Mouse (Mus musculus) testis, postnatal 14 days (tissue): ENCODE results near the gene Mecom.
"Not testable (repeated sequence)": the region's sequence is repeated elsewhere in the genome, so short reads cannot be mapped to it uniquely, and the experiment has no call there.

Experiments
- DNase-seq: peaks from one replicate; pipeline ENCODE4 v3.0.0; 2021; ENCODE audit warnings: low spot score

Mecom gene

DNA sequence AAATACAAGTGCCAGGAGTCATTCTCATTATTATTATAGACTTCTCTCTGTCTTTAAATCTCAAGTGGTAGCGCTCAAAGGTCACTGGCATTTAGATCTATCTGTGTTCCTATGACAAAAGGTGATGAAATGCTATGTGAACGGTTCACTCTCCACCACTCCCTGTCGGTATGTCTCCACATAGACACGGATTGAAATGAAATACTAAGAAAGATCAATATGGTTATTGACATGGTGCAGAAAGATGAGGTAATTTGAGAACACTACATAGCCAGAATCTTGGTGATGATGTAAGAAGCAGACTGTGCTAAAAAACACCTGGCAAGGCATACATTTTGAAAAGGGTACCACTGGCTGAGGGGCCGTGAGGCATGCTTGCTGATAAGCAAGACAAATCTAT, 294.1 kb downstream of the Mecom start:
- DNase-seq, result no peak

- DNase-seq, result no peak
Measured at GRCm38 (mm10) chr3:30248656-30249384, 299.0 kb downstream of the Mecom start.

GRCm38 (mm10) chr3:30247256-30247655, 300.6 kb downstream of the Mecom start:
- no peak for DNase-seq

DNA sequence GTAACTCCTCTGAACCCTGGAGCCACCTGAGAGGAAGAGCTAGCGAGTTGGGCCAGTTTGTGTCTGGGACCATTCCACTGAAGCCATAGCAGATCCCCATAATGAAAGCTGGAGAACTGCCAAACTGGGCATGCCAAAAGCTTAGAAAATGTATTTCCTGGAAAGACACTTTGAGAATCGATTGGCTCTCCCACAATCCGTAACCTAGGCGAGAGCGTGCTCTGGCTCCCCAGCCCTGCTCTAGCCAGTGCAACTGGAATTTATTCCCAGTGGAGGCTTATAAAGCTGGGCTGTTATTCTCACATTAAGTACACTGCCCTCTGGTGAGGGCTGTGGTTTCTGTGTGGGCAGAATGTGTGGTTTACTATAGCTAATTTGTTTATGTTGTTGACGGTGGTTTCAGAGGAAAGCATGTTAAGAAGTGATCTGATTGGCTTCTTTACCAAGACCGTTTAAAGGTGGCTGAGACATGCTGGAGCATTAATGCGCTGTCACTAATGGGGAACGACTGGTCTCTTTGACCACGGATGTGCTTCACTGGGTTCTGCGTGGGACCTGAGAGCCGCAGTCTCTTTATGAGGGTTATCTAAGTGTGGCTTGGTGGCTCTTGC, 301.3 kb downstream of the Mecom start:
- no peak for DNase-seq

DNA sequence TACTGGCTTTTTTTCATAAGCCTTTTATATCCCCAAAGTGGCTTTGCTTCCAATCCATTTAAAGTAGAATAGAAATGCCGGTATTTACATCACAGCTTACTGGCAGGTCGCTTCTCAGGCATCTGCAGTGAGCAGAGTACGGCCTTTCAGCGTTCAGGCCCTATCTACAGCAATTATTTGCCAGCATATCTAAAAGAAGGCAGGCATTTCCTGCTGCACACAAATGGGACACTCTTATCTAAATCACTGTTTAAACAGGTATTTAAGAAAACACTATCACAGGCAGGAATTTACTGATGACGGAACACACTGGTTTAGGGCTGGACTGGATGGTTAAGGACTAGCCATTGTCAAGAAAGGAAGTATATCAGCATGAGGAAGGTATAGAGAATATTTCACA, 301.9 kb downstream of the Mecom start:
- no peak for DNase-seq

DNA sequence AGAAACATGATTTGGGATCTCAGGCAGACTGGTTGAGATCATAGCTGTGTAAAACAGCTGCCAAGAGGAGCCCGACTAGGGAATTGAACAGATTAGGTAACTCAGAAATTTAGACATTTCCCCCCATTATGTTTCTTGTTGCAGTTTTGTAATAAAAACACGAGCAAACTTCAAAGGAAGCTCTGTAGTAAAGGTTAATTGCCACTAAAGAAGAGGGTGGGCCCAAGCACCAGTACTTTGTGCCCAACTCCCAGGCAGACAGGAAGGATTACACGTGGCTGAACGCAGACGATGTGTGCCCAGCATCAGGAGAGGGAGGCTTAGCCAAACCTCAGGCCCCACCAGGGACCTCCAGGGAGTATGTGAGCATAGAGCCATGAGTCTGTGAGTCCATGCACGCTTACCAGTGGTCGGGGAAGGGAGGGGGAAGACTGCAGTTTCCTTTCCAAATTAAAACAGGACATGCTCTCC, 303.4 kb downstream of the Mecom start:
- DNase-seq, result no peak

DNA sequence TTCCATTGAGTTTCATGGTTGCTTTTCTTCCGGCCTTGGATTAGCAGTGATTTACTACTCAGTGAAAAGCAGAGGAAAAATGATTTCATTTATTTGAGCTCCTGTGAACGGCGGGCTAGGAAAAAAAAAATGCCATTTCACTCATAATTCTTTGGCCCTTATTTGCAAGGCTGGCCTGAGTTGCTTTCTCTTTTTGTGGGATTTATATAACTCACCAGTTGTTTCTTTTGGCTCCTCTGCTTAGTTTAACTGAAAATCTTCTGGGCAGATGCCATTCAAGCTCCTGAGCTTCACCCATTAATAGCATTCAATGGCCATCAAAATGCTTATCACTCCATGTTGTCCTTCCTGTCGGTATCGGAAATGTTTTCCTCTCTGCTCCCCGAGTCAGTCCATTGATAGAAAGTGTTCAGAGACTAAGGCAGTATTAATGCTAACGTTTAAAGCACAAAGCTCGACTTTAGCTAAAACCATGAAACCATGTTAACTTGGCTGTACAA, 304.0 kb downstream of the Mecom start:
- no peak for DNase-seq

- no peak for DNase-seq
Measured at GRCm38 (mm10) chr3:30239416-30239815, 308.4 kb downstream of the Mecom start.

- DNase-seq, result no peak
Measured at GRCm38 (mm10) chr3:30237493-30237892, 310.3 kb downstream of the Mecom start.

DNA sequence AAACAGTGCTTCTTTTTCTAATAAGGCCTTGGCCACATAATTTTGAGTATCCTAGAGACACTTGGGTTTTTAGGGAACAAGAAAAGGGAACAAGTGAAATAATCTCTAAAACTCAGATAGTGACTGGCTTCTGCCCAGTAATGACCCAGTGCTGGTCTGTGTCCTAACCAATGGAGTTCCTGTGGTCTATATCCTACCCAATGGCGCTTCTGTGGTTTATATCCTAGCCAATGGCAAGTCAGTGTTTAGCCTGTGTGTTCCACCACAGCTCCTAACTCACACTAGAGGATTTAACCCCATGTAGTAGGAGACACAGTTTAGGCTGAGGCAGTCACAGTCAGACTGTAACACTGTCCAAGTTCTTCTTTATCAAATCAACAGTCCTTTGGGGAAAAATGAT, 313.8 kb downstream of the Mecom start:
- DNase-seq, result no peak

DNA sequence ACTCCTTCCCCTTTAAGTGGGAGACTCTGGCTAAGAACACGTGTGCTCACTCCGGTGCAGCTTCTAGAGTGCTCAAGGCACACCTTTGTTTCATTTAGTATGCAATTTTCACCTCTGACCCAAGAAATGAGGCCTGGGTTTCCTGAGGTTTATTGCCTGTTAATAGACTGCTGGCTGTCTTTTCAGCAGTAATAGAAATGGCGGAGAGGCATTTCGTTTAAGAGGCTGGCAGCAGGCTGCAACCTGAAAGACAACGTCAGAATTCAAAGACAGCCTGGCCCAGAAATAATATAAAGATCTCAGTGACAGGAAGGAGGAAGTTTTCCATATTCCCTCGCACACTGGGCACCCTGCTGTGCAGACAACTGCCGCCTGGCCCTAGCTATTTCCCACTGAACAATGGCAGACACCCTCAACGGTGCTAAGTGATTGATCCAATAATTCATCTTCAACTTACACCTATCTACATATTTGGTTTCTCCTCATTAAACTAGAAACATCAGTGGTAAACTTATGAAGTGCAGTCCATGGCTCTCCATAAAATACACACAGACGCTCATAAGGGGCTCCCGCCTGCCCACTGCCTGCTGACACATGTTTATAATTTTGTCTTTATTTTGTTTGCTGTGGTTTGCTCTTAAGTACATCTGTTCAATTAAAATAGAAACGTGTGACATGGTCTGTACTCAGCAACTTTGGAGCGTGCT, 319.7 kb downstream of the Mecom start:
- DNase-seq, result no peak

DNA sequence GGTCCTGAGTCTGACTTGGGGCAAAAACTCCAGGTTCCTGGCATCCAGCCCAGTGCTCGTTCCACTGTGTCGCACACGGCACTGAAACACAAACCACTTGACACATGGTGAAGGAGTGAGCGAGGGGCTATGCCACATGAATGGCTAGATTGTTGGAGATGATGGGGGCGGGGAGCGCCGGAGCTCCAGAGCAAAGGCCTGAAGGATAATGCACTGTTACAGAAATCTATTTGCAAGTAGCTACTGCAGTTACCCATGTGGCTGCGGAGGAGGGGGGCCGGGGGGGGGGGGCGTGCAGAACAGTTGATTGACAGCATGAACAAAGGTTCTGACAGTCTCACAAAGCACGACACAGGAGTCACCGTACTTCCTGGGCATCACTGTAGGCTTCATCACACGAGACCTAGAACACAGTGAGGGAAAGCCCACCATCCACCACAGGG, 320.9 kb downstream of the Mecom start:
- no peak for DNase-seq

DNA sequence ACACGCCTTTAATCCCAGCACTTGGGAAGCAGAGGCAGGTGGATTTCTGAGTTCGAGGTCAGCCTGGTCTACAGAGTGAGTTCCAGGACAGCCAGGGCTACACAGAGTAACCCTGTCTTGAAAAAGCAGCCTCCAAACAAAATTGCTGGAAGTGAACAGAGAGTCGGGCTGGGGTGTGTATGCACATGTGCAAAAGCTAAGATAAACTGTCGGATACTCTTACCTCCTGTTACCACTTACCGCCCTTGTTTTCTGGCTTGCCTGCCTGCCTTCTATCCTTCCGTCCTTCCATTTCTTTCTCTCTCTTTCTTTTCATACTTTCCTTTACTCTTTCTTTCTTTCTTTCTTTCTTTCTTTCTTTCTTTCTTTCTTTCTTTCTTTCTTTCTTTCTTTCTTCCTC, 322.6 kb downstream of the Mecom start:
- not testable (repeated sequence) for DNase-seq

DNA sequence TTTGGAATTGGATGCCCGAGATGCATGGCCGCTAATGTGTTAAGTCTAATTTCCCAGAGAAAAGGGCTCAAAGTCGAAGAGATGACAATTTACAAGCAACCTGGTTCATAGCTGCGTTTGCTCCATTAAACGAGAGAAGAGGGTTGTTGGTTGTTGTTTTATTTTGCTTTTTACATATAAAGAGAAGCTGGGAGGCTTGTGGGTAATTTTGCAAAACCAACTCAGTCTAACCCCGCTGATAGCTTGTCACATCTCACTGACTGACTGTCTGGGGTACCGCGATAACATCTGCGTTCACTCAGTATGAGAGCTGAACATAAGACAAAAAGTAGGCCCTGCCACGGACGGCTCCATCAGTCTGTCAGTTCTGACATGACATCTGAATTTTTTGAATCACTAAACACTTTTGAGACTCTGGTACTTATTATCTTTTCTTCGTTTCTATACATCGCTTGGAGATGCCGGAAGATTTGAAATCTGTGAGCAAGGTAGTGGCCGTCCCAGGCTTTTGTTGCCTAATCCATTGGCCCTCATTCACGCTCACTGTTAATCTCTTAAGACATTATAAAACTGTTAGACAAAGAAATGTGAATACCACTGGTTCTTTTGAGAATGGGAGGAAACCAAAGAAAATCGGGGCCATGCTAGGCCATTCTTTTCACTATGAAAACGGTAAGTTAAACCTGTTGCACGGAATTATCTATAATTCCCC, 327.0 kb downstream of the Mecom start:
- no peak for DNase-seq

- DNase-seq, result no peak
Measured at GRCm38 (mm10) chr3:30219891-30220290, 327.9 kb downstream of the Mecom start.

- no peak for DNase-seq
Measured at GRCm38 (mm10) chr3:30219190-30219884, 328.5 kb downstream of the Mecom start.

GRCm38 (mm10) chr3:30214607-30215006, 333.2 kb downstream of the Mecom start:
- DNase-seq, result no peak

DNA sequence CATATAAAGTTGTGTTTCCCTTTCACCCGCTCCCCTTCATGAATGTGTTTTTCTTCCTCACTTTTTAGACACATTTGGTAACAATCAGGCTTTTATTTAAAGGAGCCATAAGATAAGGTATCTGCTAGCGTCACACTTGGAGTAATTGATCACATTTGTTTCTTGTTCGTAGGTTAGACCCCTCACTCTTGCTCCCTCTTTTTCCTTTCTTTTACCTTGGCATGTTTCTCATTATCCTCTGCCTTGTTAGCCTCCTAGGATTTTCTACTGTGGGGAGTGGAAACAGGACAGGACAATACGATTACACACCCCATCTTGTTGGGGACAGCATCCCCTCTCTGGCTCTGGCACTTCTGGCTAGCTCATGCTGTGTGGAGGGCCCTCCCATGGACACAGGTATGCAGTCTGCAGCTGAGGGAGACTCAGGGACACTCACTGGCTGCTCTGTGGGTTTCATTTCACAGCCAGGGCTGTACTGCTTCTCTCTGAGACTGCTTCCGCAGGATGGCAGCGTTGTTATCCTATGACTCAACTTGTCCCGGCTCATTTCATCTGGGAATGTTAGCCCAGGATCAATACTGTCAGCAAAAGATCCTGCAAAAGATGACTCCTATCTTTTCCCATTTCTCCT, 334.2 kb downstream of the Mecom start:
- no peak for DNase-seq

DNA sequence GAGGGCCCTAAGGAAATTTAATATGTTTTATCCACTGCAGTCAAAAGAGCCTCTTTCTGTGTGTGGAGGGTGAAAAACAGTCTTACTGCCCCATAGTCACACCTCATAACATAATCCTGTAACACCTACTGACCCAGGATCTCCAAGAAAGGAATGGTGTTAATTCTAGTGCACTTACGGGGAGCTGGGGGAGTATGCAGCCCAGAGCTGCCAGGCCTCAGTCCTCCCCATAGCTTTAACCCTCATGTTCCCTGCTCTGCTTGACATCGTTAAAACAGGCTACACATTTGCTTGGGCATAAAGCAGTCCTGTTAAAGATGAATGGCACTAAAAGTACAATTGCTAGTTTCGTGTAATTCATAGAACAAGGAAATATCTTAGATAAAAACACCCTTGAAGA, 335.0 kb downstream of the Mecom start:
- no peak for DNase-seq

DNA sequence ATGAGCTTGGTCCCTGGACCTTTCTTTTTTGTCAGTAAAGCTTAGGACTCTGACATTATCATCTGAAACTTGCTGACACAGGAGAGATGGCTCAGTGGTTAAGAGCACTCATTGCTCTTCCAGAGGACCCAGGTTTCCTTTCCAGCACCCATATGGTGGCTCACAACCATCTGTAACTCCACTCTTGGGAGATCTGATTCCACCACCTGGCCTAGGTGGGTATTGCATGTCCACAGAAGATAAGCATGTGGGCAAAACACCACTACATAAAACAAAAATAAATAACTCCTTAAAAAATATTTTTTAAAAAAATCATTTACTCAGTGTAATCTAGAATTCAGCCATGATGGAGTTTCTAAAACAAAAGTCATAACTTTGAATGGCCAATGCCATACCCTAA, 338.7 kb downstream of the Mecom start:
- DNase-seq, result no peak

DNA sequence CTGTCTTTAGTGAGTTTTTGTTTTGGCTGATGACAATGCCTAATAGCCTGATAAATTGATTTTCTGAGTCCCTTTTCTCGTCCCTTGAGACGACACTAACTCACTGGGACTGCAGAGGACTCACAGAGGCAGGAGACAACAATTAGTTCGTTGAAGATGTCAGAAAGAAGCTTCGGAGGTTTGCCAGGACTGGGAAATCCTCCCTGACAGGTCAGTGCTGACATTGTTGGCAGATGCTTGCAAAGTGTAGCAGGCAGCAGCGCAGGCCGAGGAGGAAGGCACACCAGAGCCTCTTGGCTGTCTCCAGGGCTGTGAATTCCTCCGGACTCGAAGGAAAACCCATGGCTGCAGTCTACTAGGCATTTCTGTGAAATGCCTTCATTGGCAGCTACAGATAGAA, 339.9 kb downstream of the Mecom start:
- no peak for DNase-seq
